Mouse (Mus musculus) left cerebral cortex, postnatal 25 days (tissue): Measurements from ENCODE around the gene Med11. TPM values are rescaled to one million over a fixed set of nuclear protein-coding genes. Genes with fewer than 3 reads are reported as not detected.
"Not testable (repeated sequence)": the region's sequence is repeated elsewhere in the genome, so short reads cannot be mapped to it uniquely, and the experiment has no call there.

Source experiments
- DNase-seq, 2 experiments: peaks; one replicate each; pipeline ENCODE4 v3.0.0; 2022; ENCODE audit warnings: low spot score in 2 of 2, mixed read lengths in 1 of 2
- intact Hi-C: fragments of 180-260 bp; cut with DNase I; formaldehyde crosslinking; loops from one replicate; pipeline ENCODE4 v1.15.1; 2025
- total RNA-seq, 2 experiments: library from RNA; stranded (reverse); gene quantifications; 2 replicates each; pipeline ENCODE4 v1.2.3; 2021

Gene Med11
- total RNA-seq, 2 experiments from 2014 or later: 12.9 to 15.7 TPM

DNA sequence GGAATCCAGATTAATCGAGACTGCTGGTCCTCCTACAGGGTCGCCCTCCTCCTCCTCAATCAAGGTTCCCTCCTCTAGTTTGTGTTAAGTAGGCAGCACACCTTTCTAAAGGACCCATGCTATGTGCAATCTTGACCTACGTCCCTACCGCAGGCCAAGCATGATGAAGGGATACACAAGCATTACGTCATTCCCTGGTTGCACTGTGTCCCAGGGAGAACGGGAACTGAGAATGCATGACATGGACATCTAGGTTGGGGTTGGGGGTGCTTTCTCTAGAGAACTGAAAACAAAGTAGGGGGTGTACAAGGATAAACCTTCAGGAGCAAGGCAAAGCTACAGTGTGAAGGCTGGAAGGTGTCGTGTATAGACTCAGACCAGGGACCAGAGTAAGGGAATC is 9.8 kb upstream of the Med11 start:
- intact Hi-C loops: no loop called here
- DNase-seq: no peak

DNA sequence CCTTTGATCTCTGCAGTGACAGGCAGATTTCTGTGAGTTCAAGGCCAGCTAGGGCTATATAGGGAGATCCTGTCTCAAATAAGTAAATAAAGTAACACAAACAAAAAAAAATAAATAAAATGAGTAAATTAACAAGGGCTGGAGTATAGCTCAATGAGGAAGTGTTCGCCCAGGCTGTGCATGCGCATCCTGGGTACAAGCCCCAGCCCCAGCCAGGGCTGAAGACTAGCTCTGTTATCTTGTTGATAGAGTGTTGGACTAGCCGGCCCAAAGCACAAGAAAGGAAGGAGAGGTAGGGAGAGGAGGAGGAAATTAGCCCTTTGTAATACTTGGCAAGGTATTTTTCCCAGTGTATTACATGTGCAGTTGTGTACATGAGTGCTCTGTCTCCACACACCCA is 7.8 kb upstream of the Med11 start:
- DNase-seq: no peak
- intact Hi-C loops: no loop called here

DNA sequence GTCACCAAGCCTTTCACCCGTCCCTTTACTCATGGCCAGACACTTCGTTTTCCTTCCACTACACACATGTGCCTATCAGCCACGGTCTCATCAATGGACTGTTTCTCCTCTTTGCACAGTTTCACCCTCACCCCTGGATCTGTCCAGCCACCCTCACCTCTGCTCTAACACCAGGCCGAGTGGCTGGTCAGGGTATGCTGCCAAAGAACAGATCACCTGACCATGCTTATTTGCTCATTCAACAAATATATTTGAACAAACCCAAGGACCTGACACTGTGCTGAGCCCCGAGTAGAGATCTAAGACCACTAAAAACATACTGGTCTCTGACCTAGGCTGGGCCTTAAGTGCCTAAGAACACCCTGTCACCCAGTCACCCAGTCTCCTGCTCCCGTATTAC is 7.1 kb upstream of the Med11 start:
- intact Hi-C loops: no loop called here
- no peak for DNase-seq

DNA sequence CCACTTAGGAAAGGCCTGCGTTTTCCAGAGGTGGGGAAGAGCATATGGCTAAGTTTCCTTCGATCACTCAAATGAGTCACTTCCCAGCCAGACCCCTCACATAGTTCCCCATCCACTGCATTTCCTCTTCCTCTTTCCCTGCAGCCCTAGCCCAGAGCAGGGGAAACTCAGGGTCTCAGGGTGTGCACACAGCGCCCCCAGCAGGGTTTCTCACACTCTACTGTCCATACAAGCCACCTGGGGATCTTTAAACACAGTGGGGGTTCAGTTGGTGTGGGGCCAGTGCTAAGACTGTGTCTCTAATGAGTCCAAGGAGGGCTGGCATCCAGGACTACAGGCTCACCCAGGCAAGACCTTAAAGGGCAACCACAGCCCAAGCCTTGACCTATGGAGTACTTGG is 5.0 kb upstream of the Med11 start:
- intact Hi-C loops: no loop called here
- DNase-seq: no peak

DNA sequence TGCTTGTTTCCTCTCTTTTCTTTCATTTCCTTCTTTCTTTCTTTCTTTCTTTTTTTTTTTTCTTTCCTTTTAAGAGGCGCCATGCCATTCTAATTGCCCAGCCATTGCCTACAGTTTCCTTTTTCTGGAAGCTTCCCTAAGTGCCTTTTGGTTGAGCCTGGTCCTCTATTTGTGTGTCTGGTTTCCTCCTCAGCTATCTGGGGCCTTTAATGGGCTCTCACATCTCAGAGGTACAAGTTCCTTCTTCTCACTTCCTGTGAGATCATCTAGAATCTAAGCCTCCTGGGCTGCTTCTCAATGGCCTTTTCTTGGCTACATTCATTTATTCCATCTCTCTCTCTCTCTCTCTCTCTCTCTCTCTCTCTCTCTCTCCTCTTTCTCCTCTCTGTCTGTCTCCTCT is 4.3 kb upstream of the Med11 start:
- DNase-seq: no peak
- intact Hi-C loops: no loop called here

DNA sequence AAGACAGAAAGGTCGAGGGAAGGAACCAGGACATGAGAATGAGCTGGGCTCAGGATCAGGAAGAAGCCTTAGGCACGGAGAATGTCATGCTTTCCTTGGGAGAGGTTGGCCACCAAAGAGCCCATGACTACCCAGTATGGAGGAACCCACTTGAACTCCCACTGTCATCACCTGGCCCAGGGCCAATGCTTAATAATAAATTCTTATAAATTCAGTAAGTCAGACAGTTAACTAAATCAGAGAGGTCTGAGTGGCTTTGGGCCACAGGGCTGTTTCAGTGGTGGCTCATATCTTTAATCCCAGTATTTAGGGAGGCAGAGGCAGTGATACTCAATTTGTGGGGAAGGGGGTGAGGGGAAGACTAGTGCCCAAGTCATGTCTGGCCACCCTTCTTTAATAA is 793 bp upstream of the Med11 start:
- DNase-seq: no peak
- intact Hi-C loops: loop anchor here (2.0 kb wide), 1 partner anchor 18 kb away; the partner anchor contains the start of gene Arrb2

DNA sequence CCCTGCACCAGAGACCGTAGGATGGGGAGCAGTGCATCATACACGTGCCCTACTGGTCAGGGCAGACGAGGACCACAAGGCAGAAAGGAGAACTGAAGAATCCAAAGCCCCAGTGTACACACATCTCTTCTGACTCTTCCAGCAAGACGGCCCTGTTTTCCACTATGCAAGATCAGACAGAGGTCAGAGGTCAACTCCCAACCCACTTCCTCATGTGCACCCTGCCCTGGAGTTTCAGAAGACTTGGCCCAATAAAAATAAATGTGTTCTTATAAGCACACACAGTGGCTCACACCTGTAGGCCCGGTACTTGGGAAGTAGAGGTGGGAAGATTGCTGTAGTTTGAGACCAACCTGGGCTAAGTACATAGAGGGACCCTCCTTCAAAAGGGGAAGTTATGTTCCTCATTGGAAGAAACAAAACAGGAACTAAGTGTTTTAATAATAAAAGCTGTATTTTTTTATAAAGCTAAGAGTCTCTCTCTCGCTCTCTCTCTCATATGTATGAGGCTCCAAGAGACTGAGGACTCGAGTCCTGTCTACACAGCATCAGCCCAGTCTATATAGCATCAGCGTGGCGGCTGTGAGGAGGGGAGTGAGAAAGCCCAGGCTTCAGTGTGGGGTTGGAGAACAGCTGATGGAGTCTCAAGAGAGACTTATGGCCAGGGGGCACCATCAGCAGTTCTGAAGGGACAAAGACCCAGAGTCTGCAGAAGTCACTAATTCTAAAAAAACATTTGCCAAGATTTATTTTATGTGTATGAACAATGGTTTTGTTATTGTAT is 1.7 kb downstream of the Med11 start:
- no peak for DNase-seq

DNA sequence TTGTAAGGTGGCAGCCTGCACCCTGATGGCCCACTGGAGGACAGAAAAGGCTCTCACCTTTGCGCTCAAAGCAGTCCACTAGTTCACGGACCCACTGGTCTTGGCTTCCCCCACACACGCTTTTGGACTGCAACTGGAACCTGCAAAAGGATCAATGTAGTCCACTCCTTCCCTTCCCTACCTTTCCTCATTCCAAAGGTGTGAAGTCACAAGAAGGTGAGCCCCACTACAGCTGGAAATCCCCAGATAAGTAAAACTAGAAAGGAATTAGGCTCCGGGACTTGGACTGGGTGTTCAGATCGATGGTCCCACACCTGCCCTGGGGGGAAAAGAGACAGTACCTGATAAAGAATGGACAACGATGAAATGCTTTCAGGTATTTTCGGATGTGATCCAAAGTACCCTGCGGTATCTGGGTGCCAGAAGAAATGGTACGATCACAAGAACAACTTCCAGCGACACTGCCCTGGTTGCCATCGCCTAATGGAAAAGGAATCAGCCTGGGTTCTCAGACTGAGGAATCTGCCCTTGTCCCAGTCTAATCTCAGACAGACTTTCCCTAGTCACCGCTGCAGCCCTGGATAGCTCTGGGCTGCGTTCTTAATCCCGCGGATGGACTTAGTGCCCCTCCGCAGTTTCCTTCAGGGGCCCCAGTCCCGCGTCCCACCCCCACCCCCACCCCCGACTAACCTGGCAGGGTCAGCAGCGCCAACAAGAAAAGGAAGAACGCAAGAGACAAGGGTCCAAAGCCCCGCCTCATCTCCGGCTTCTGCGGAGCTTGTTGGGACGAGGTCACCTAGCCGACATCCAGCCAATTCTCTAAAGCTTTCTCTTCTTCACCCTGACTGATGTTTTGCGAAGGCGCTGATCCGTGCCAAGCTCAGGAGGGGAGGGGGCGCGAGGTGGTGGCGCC is 7.2 kb downstream of the Med11 start, which contains the start of gene Zmynd15:
TSS of gene Zmynd15 (plus strand) at position 746 of the 913 bp plus-strand sequence.
- no peak for DNase-seq
- intact Hi-C loops: no loop called here

More for the DNA sequence above, 1.7 kb downstream of the Med11 start:
- intact Hi-C loops: no loop called here

DNA sequence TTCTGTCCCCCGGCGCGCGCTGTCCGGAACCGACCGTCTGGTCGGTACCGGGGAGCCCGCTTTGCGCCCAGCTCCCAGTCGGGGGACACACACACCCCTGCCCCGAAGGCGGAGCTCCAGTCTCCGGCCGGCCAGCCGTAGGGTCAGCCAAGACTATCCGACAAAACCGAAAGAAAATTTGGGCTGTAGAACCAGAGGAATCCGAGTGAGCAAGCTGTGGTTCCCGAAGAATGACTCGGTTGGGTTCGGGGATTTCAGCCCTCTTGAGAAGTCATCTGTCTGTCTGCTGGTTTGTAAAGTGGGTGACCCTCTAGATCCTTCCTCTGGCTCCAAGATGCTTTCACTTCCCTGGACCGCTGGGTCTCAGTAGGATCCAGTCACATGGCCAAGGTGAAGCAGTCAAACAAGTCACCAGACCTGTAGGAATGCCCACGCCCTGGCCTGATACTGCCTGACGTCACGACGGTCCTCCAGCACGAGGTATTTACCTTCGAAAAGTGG is 7.9 kb downstream of the Med11 start, which contains the start of gene Cxcl16:
TSS of gene Cxcl16 (minus strand) at position 384 of the 501 bp plus-strand sequence.
- intact Hi-C loops: no loop called here
- no peak for DNase-seq

DNA sequence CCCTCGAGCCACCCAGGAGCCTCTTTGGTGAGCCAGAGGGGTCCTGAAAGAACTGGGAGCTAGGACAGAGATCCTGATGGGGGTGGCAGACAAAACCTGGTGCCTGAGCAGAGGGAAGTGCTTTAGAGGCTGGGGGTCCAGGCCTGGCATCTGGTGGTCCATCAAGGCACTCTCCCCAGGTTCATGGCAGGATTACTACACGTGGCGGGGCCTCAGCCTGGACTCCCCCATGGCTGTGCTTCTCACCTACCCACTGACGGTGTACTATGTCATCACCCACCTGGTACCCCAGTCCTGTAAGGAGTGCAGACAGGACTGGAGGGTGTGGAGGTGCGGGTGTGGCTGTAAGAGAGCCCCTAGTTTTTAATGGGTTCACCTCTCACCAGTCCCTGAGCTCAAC is 12.3 kb downstream of the Med11 start:
- DNase-seq: no peak
- intact Hi-C loops: no loop called here

DNA sequence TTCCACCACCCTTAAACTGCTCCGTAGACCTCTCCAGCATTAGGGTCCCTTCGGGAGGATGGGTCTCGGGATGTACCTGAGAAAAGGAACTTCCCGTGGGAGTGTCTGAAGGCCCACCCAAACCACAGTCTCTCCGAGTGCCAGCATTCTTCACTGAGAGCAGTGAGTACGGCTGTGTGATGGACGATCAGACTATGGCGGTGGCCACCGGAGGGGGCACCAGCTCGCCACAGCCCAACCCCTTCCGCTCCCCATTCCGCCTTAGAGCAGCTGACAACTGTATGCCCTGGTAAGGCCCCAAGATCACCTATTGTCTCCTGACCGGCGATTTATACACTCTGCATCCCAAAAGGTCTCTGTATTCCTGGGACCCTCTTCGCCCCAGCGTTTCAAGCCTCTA is 13.5 kb downstream of the Med11 start:
- no peak for DNase-seq
- intact Hi-C loops: no loop called here

DNA sequence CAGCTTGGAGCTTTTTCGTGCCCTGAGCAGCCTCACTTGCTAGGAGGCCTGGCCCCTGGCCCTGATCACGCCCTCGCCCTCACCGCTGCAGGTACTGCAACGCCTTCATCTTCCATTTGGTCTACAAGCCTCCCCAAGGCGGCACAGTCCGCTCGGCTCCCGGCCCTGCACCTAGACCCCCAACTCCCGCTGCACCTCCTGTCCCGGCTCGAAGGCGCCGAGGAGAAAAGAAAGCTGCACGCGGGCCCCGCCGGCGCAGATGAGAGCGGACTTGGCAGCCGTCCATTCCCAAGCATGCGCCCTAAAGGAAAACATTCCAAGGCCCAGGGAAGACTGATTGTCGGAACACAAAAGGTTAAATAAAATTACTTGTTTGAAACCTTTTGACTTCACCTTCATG is 14.1 kb downstream of the Med11 start:
- no peak for DNase-seq
- intact Hi-C loops: no loop called here

DNA sequence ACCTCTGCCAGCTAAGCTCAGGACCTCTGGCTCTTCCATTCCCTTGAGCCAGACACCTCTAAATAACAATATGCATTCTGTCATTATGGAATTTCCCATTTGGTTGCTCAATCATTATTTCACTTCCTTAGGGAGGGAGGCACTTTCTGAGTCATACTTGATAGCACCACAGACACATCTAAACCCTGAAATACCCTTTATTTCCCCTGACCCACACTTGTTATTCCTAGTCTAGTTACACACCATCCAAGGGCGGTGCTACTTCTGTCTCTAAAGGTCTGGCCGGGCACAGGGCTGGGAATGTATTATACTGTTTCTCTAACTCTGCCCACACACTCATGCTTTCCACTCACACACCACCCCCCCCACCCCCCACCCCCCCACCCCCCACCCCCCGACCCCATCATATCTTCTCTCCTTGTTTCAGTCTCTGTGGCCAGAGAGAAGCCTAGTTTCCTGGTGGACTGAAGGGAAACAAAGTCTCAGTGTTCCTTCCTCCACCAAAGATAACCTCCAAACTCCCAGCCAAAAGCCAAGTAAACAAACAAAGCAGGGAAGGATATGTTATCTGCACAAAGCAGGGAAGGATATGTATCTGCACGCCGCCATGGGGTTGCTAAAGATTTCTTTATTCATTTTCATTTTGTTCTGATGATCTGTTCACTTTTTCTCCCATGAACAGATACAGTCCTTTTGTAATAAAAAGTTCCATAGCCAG is 16.3 kb downstream of the Med11 start:
- no peak for DNase-seq
- intact Hi-C loops: no loop called here

DNA sequence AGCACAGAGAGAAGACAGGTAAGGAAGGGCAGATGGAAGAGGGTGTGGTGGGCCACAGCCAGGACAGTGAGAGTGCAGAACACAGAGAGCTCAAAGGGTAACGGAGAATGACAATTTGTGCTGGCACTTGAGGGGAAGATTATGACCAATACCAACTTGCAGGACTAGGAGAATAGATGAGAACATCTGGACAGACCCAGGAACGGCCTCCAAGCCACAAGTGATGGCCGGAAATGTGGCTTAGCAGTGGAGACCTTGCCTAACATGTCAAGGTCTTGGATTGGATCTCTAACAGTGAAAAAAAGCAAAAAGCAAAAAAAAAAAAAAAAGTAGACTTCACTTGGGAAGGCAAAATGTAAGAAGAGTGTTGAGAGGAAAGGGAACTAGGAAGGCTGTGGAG is 18.0 kb downstream of the Med11 start:
- intact Hi-C loops: no loop called here

DNA sequence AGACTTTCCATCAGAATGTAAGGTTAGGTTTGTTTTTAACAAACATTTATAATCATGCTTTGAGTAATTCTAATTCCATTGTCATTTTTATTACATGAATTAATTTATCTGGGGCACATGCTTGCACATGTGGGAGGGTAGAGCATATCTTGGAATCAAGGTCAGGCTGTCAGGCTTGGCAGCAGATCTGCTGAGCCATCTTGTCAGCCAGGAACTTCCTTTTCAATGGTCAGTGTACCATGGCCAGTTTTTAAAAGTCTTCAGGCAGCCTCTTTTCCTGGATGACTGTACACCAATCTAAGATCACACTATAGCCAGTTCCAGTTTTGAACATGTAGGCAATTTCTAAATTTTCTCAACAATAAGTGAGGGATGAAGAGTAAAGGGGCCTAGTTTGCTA is 21.0 kb downstream of the Med11 start:
- intact Hi-C loops: no loop called here
- no peak for DNase-seq

More for the DNA sequence above, 18.0 kb downstream of the Med11 start:
- no peak for DNase-seq

DNA sequence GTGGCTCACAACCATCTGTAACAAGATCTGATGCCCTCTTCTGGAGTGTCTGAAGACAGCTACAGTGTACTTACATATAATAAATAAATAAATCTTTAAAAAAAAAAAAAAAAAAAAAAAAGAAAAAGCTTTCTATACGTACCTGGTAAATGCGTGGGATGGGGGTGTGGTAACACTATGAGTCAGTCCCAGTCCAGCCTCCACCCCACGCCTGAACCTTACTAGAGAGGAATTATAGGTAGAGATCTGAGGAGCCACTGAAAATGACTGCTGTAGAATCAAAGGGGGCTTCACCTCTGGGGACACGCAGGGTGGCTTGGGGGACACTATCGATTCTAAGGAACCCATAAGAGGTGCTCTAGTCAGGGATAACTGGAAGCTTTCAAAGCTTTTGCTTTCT is 21.6 kb downstream of the Med11 start:
- DNase-seq, intact Hi-C loops: not testable (repeated sequence)

DNA sequence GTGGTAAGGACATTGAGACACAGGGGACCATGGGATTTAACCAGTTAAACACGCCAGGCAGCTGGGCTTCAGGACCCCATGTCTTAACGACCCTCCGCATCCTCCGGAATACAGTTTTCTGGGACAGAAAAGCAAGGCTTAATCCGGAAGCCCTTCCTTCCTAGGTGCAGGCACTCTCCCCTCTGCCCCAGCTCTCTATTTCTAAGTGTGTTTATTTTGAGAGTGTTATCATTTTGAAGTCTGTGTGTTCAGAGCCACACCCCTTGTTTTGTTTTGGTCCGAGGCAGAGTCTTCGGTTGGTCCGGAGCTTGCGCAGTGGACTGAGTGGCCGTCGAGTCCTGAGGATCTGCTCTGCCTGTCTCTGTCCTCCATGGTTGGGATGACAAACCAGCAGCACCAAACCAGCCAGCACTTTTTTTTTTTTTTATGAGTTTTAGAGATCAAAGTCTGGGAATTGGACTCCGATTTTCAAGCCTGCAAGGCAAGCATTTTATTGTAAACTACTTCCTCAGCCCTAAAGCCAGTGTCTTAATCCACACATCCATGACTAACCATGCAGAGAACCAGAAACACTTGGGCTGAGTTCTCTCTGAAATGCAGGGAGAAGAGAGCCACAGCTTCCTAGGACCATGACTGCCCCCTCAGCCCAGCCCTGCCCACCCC is 23.3 kb downstream of the Med11 start:
- intact Hi-C loops: no loop called here
- DNase-seq: no peak

DNA sequence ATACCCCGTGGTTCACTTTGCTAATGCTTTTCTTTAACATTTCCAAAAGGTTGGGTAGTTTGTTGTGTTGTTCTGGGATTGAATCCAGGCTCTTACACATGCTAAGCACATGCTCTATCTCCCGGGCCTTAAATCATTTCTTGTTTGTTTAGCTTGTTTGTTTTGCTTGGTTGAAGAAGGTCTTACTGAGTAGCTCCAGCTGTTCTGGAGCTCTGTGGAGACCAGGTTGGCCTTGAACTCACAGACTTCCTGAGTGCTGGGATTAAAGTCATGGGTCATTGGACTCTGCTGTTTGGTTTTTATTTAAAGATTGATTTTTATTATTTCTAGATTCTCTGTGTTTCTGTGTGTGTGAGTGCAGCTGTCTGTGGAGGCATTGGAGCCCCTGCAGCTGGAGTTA is 33.8 kb downstream of the Med11 start:
- intact Hi-C loops: no loop called here
- DNase-seq: no peak

DNA sequence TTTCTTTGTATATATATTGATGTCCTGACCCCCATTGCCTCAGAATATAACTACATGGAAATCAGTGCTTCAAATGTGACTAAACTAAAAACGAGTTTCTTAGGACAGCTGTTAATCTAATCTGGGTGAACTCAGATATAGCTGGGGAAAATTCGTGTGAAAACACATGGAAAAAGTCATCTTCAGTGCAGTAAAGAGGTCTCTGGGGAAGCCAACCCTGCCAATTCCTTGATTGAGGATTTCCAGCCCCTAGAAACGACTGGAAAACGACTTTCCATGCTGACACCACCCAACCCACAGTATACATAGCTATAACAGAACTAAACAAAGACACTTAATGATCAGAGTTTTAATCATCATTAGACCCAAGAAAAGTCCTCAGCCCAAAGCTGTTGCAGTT is 36.1 kb downstream of the Med11 start:
- no peak for DNase-seq
- intact Hi-C loops: no loop called here
